Mouse (Mus musculus): Measurements from ENCODE around the gene Ibtk. TPM values are rescaled to one million over a fixed set of nuclear protein-coding genes. Genes with fewer than 3 reads are reported as not detected.

Gene Ibtk
- polyA plus RNA-seq, 1 experiment from 2014 or later: 42.9 TPM

- no peak overlapping the region for H3K4me3 ChIP-seq
- no peaks in the 10 kb centered on the region for H3K27me3 ChIP-seq
- WGBS: 76% methylated on average over 6 of the region's 6 CpGs
- peak; percentile 63; the same call in 1 of the 2 replicates for ATAC-seq (ENCODE audit: low FRiP score, low read depth)
- peaks cover 37% of the 10 kb centered on the region for H3K36me3 ChIP-seq
- H3K27ac ChIP-seq (replicated peaks): no peak overlapping the region
- no peaks in the 10 kb centered on the region for H3K4me1 ChIP-seq
- H3K9me3 ChIP-seq: no peaks in the 10 kb centered on the region
- H3K4me2 ChIP-seq (replicated peaks): no peak overlapping the region
- H3K9ac ChIP-seq (replicated peaks): no peak overlapping the region
Observed at GRCm38 (mm10) chr9:85693231-85694116, 55.7 kb downstream of the Ibtk start.

- Histone ChIP-seq H3K4me2 (replicated peaks) (no peak overlapping the region), H3K27ac (replicated peaks) (no peak overlapping the region), H3K27me3 (no peaks in the 10 kb centered on the region), H3K4me3 (no peak overlapping the region), H3K4me1 (no peaks in the 10 kb centered on the region), H3K9ac (replicated peaks) (no peak overlapping the region), H3K9me3 (no peaks in the 10 kb centered on the region), H3K36me3 (peaks cover 35% of the 10 kb centered on the region)
- WGBS: 85% methylated on average over 6 of the region's 6 CpGs
- ATAC-seq (ENCODE audit: low FRiP score, low read depth): no peak
Observed at GRCm38 (mm10) chr9:85685010-85685409, 64.1 kb downstream of the Ibtk start.

- H3K27me3 ChIP-seq: peaks cover 19% of the 10 kb centered on the region
- no peaks in the 10 kb centered on the region for H3K9me3 ChIP-seq
- ATAC-seq (ENCODE audit: low FRiP score, low read depth): no peak
- H3K36me3 ChIP-seq: no peaks in the 10 kb centered on the region
- no peak overlapping the region for H3K27ac ChIP-seq (replicated peaks)
- no peak overlapping the region for H3K4me3 ChIP-seq
- 87% methylated on average over 10 of the region's 10 CpGs for WGBS
- H3K9ac ChIP-seq (replicated peaks): no peak overlapping the region
- peaks cover 5% of the 10 kb centered on the region; the same call in 1 of the 2 replicates for H3K4me1 ChIP-seq
- no peak overlapping the region for H3K4me2 ChIP-seq (replicated peaks)
Observed at GRCm38 (mm10) chr9:85675131-85675905, 73.8 kb downstream of the Ibtk start.

- no peak overlapping the region for H3K4me3 ChIP-seq
- H3K9me3 ChIP-seq: no peaks in the 10 kb centered on the region
- H3K36me3 ChIP-seq: no peaks in the 10 kb centered on the region
- H3K9ac ChIP-seq (replicated peaks): no peak overlapping the region
- ATAC-seq (ENCODE audit: low FRiP score, low read depth): peak; percentile 52
- H3K4me1 ChIP-seq: peaks cover 5% of the 10 kb centered on the region; the same call in 1 of the 2 replicates
- H3K4me2 ChIP-seq (replicated peaks): peak overlapping the region; percentile 17; the same call in 1 of the 2 replicates
- H3K27me3 ChIP-seq: peaks cover 19% of the 10 kb centered on the region
- WGBS: 40% methylated on average over 15 of the region's 15 CpGs
- no peak overlapping the region for H3K27ac ChIP-seq (replicated peaks)
Observed at GRCm38 (mm10) chr9:85673907-85674481, 75.1 kb downstream of the Ibtk start.

GRCm38 (mm10) chr9:85671582-85672331 lies 77.4 kb downstream of the Ibtk start:
- Histone ChIP-seq H3K4me3 (no peak overlapping the region), H3K9me3 (no peaks in the 10 kb centered on the region), H3K36me3 (no peaks in the 10 kb centered on the region), H3K4me2 (replicated peaks) (no peak overlapping the region), H3K4me1 (peaks cover 5% of the 10 kb centered on the region; the same call in 1 of the 2 replicates), H3K9ac (replicated peaks) (no peak overlapping the region), H3K27me3 (peaks cover 19% of the 10 kb centered on the region), H3K27ac (replicated peaks) (no peak overlapping the region)
- 90% methylated on average over 6 of the region's 6 CpGs for WGBS
- no peak for ATAC-seq (ENCODE audit: low FRiP score, low read depth)

GRCm38 (mm10) chr9:85664316-85664715 lies 84.8 kb downstream of the Ibtk start:
- Histone ChIP-seq H3K4me1 (no peaks in the 10 kb centered on the region), H3K27ac (replicated peaks) (no peak overlapping the region), H3K4me2 (replicated peaks) (no peak overlapping the region), H3K27me3 (no peaks in the 10 kb centered on the region), H3K36me3 (no peaks in the 10 kb centered on the region), H3K9me3 (no peaks in the 10 kb centered on the region), H3K4me3 (no peak overlapping the region), H3K9ac (replicated peaks) (no peak overlapping the region)
- ATAC-seq (ENCODE audit: low FRiP score, low read depth): no peak
- 67% methylated on average over 1 of the region's 1 CpGs for WGBS

- Histone ChIP-seq H3K4me3 (no peak overlapping the region), H3K9me3 (no peaks in the 10 kb centered on the region), H3K9ac (replicated peaks) (no peak overlapping the region), H3K27me3 (no peaks in the 10 kb centered on the region), H3K4me2 (replicated peaks) (no peak overlapping the region), H3K4me1 (no peaks in the 10 kb centered on the region), H3K36me3 (no peaks in the 10 kb centered on the region), H3K27ac (replicated peaks) (no peak overlapping the region)
- 77% methylated on average over 1 of the region's 1 CpGs for WGBS
- ATAC-seq (ENCODE audit: low FRiP score, low read depth): no peak
Observed at GRCm38 (mm10) chr9:85663810-85664209, 85.3 kb downstream of the Ibtk start.

- Histone ChIP-seq H3K9ac (replicated peaks) (no peak overlapping the region), H3K9me3 (no peaks in the 10 kb centered on the region), H3K27ac (replicated peaks) (no peak overlapping the region), H3K27me3 (no peaks in the 10 kb centered on the region), H3K4me1 (no peaks in the 10 kb centered on the region), H3K4me2 (replicated peaks) (no peak overlapping the region), H3K36me3 (no peaks in the 10 kb centered on the region), H3K4me3 (no peak overlapping the region)
- ATAC-seq (ENCODE audit: low FRiP score, low read depth): no peak
- 23% methylated on average over 8 of the region's 8 CpGs for WGBS
Observed at GRCm38 (mm10) chr9:85663091-85663490, 86.0 kb downstream of the Ibtk start.

GRCm38 (mm10) chr9:85653401-85653800 lies 95.7 kb downstream of the Ibtk start:
- Histone ChIP-seq H3K9me3 (no peaks in the 10 kb centered on the region), H3K4me3 (no peak overlapping the region), H3K36me3 (no peaks in the 10 kb centered on the region), H3K27ac (replicated peaks) (no peak overlapping the region), H3K27me3 (no peaks in the 10 kb centered on the region), H3K9ac (replicated peaks) (no peak overlapping the region), H3K4me2 (replicated peaks) (no peak overlapping the region), H3K4me1 (no peaks in the 10 kb centered on the region)
- ATAC-seq (ENCODE audit: low FRiP score, low read depth): no peak
- 79% methylated on average over 4 of the region's 4 CpGs for WGBS

- H3K27ac ChIP-seq (replicated peaks): no peak overlapping the region
- no peaks in the 10 kb centered on the region for H3K36me3 ChIP-seq
- no peak for ATAC-seq (ENCODE audit: low FRiP score, low read depth)
- no peak overlapping the region for H3K9ac ChIP-seq (replicated peaks)
- WGBS: 88% methylated on average over 2 of the region's 2 CpGs
- H3K9me3 ChIP-seq: no peaks in the 10 kb centered on the region
- H3K4me1 ChIP-seq: no peaks in the 10 kb centered on the region
- H3K27me3 ChIP-seq: no peaks in the 10 kb centered on the region
- no peak overlapping the region for H3K4me2 ChIP-seq (replicated peaks)
- no peak overlapping the region for H3K4me3 ChIP-seq
Observed at GRCm38 (mm10) chr9:85638276-85638675, 110.9 kb downstream of the Ibtk start.

Data from midbrain, embryonic 12.5 days (tissue).